Mouse (Mus musculus): Measurements from ENCODE around the gene Nkx1-1.

DNA sequence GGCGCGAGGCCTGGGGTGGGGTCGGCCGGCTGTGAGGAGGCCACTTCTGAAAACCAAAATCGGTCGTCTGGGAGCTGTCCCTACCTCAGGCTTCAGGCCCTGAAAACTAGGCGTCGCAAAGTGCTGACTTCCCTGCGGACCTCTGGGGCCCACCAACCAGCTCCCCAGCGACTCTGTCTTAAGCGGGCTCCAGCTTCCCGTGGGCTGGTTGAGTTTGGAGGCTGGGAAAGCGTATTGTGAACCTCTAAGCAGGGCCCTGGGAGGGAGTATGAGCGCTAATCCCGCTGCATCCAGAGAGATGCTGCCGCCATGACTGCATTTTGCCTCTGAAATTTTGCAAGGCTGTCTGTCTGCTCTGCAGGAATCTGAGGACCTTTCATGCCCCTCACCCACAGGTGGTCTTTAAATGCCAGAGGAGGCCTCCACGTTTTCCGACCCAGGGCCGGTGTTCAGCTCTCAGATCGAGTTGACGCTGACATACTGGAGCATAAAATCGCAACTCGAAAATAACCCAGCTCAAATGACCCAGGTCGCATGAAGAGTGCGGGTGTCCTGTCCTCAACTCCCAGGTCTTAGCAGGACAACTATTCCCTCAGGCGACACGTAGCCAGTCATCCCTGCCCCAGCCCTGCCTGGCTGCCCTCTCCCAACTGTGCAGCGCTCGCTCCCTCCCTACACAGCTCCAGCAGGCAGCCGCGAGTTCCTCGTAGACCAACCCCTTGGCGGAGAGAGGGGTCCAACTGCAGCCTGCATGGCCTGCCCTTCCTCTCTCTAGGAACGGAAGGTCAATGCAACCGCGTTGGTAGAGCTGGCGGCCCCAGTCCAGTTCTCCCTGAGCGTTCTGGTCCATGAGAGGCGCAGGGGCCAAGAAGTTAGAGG lies 1.5 kb downstream of the Nkx1-1 start:
- TF ChIP-seq POLR2A (IDR thresholded peaks at IDR 0.05; ENCODE audit: low read depth, low read length) (no peak), CTCF (conservative IDR thresholded peaks at IDR 0.05; ENCODE audit: insufficient read depth, insufficient read length, low read depth, low read length) (no peak)

Measured in kidney, adult 2 months (tissue).